Mouse (Mus musculus): ENCODE measurements around the gene Cript. TPM values are rescaled to one million over a fixed set of nuclear protein-coding genes. Genes with fewer than 3 reads are reported as not detected.

Gene Cript
- total and polyA plus RNA-seq, 3 experiments = 18.4 to 43.1 (median 34.8) TPM

GRCm38 (mm10) chr17:86988601-86989184 lies 36.7 kb upstream of the Cript start:
- dilution Hi-C loops (cut with MboI; ENCODE audit: extremely low pct_ligation_motif_present, extremely low pct_unique_long_range_greater_than_20kb, low sequenced_read_pairs) = no loop called here
- in situ Hi-C loops (cut with MboI; ENCODE audit: low pct_ligation_motif_present, low pct_unique_long_range_greater_than_20kb, low sequenced_read_pairs) = no loop called here
- H3K4me3 ChIP-seq (replicated peaks in 1 of 3; ENCODE audit: low read depth in 2 of 3, low read length in 2 of 3, poor library complexity in 1 of 3) = no peak overlapping the region
- H3K79me2 ChIP-seq (replicated peaks; ENCODE audit: control insufficient read depth, extremely low read depth, insufficient read depth, poor library complexity, severe bottlenecking) = peaks cover 3% of the 10 kb centered on the region
- H3K4me1 ChIP-seq (ENCODE audit: control insufficient read depth in 1 of 2, insufficient read depth in 2 of 2) = peaks cover 7 to 32% of the 10 kb centered on the region in 2 experiments
- H3K27me3 ChIP-seq (replicated peaks) = no peaks in the 10 kb centered on the region
- H3K9ac ChIP-seq (ENCODE audit: insufficient read depth, low read depth) = no peak overlapping the region
- H3K4me2 ChIP-seq (ENCODE audit: insufficient read depth, low read depth, poor library complexity, severe bottlenecking) = peak overlapping the region; percentile 26; the same call in 1 of the 2 replicates
- TF ChIP-seq UBTF (IDR thresholded peaks at IDR 0.05; ENCODE audit: low read depth, low read length) = no peak
- TF ChIP-seq NELFE (IDR thresholded peaks at IDR 0.05; ENCODE audit: low read depth, low read length) = no peak
- no peak for TF ChIP-seq ZNF384 (IDR thresholded peaks at IDR 0.05; ENCODE audit: low read depth, low read length)
- no peak; the same call in 1 of the 2 replicates for TF ChIP-seq MEF2A (IDR thresholded peaks at IDR 0.05; ENCODE audit: borderline replicate concordance, low read depth, low read length)
- TF ChIP-seq NRF1 (IDR thresholded peaks at IDR 0.05; ENCODE audit: low read depth, low read length) = no peak
- TF ChIP-seq E2F4 (IDR thresholded peaks at IDR 0.05; ENCODE audit: insufficient replicate concordance, low read depth, low read length) = no peak
- TF ChIP-seq POLR2A (IDR thresholded peaks at IDR 0.05; ENCODE audit: low read depth, low read length) = no peak
- TF ChIP-seq EP300 (IDR thresholded peaks at IDR 0.05; ENCODE audit: low read length) = no peak
- no peak for TF ChIP-seq SMC3 (IDR thresholded peaks at IDR 0.05; ENCODE audit: low read depth, low read length)
- no peak for TF ChIP-seq BHLHE40 (IDR thresholded peaks at IDR 0.05; ENCODE audit: low read depth, low read length)
- TF ChIP-seq SIN3A (IDR thresholded peaks at IDR 0.05; ENCODE audit: low read length) = no peak
- no peak for TF ChIP-seq ZC3H11A (IDR thresholded peaks at IDR 0.05; ENCODE audit: low read depth, low read length)
- TF ChIP-seq TBP (conservative IDR thresholded peaks at IDR 0.05; ENCODE audit: low read depth, low read length) = no peak
- no peak for TF ChIP-seq RAD21 (IDR thresholded peaks at IDR 0.05; ENCODE audit: low read depth, low read length)
- TF ChIP-seq GABPA (IDR thresholded peaks at IDR 0.05; ENCODE audit: insufficient replicate concordance, low read depth, low read length) = no peak
- H3K27ac ChIP-seq (ENCODE audit: insufficient read depth, low read depth) = no peak overlapping the region
- peaks cover 9 to 79% of the 10 kb centered on the region in 2 experiments for H3K36me3 ChIP-seq (replicated peaks in 1 of 2; ENCODE audit: control insufficient read depth in 1 of 2, insufficient read depth in 1 of 2, low read length in 1 of 2)
- DNase-seq (ENCODE audit: extremely low read depth) = no peak
- H3K9me3 ChIP-seq (replicated peaks; ENCODE audit: low read length) = no peaks in the 10 kb centered on the region

DNA sequence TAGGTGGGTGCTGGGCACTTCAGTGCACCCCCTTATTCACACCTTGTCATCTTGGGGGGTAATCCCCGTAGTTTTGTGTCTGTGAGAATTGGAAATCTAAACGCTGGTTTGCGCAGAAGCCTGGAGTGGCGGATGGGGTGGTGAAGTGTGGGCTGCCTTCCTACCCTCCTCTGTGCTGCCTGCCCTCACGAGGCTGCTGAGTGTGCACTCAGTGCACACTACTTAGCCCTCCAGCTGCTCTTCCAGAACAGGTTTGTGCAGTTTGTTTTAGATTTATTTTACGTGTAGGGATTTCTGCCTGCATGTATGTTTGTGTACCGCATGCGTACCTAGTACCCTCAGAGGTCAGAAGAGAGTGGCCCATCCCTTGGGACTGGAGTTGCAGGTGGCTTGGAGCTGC lies 34.0 kb upstream of the Cript start:
- Histone ChIP-seq H3K27ac (ENCODE audit: insufficient read depth, low read depth) (no peak overlapping the region), H3K27me3 (replicated peaks) (no peaks in the 10 kb centered on the region), H3K4me1 (ENCODE audit: control insufficient read depth in 1 of 2, insufficient read depth in 2 of 2) (peaks cover 7 to 32% of the 10 kb centered on the region in 2 experiments), H3K36me3 (replicated peaks in 1 of 2; ENCODE audit: control insufficient read depth in 1 of 2, insufficient read depth in 1 of 2, low read length in 1 of 2) (peaks cover 15 to 74% of the 10 kb centered on the region in 2 experiments), H3K9ac (ENCODE audit: insufficient read depth, low read depth) (no peak overlapping the region), H3K4me3 (replicated peaks in 1 of 3; ENCODE audit: low read depth in 2 of 3, low read length in 2 of 3, poor library complexity in 1 of 3) (no peak overlapping the region), H3K4me2 (ENCODE audit: insufficient read depth, low read depth, poor library complexity, severe bottlenecking) (no peak overlapping the region), H3K9me3 (replicated peaks; ENCODE audit: low read length) (no peaks in the 10 kb centered on the region), H3K79me2 (replicated peaks; ENCODE audit: control insufficient read depth, extremely low read depth, insufficient read depth, poor library complexity, severe bottlenecking) (peaks cover 3% of the 10 kb centered on the region)
- in situ Hi-C loops (cut with MboI; ENCODE audit: low pct_ligation_motif_present, low pct_unique_long_range_greater_than_20kb, low sequenced_read_pairs) = no loop called here
- dilution Hi-C loops (cut with MboI; ENCODE audit: extremely low pct_ligation_motif_present, extremely low pct_unique_long_range_greater_than_20kb, low sequenced_read_pairs) = no loop called here
- no peak for DNase-seq (ENCODE audit: extremely low read depth)
- TF ChIP-seq NELFE (IDR thresholded peaks at IDR 0.05; ENCODE audit: low read depth, low read length) (no peak), CHD1 (IDR thresholded peaks at IDR 0.05; ENCODE audit: low read depth, low read length) (no peak), KAT2A (IDR thresholded peaks at IDR 0.05; ENCODE audit: insufficient replicate concordance, low read length) (no peak), SIN3A (IDR thresholded peaks at IDR 0.05; ENCODE audit: low read length) (no peak), E2F4 (IDR thresholded peaks at IDR 0.05; ENCODE audit: insufficient replicate concordance, low read depth, low read length) (no peak), UBTF (IDR thresholded peaks at IDR 0.05; ENCODE audit: low read depth, low read length) (no peak), CTCF (conservative IDR thresholded peaks at IDR 0.05 in 1 of 2, IDR thresholded peaks at IDR 0.05 in 1 of 2; ENCODE audit: low read depth in 2 of 2, low read length in 2 of 2) (no peak), ZMIZ1 (IDR thresholded peaks at IDR 0.05; ENCODE audit: low read depth, low read length) (no peak), USF1 (IDR thresholded peaks at IDR 0.05; ENCODE audit: low read depth, low read length) (no peak), BHLHE40 (IDR thresholded peaks at IDR 0.05; ENCODE audit: low read depth, low read length) (no peak)
